Mouse (Mus musculus) CD4-positive naive resting alpha-beta T cell, adult 76 days (primary cell): ENCODE results near the gene Tmem8b. TPM values are rescaled to one million over a fixed set of nuclear protein-coding genes. Genes with fewer than 3 reads are reported as not detected.

Experiments used
- total RNA-seq: library from RNA; stranded (reverse); gene quantifications from one replicate; pipeline ENCODE4 v1.2.4, GENCODE M21; 2023

Gene Tmem8b
- 4.6 TPM for total RNA-seq

DNA sequence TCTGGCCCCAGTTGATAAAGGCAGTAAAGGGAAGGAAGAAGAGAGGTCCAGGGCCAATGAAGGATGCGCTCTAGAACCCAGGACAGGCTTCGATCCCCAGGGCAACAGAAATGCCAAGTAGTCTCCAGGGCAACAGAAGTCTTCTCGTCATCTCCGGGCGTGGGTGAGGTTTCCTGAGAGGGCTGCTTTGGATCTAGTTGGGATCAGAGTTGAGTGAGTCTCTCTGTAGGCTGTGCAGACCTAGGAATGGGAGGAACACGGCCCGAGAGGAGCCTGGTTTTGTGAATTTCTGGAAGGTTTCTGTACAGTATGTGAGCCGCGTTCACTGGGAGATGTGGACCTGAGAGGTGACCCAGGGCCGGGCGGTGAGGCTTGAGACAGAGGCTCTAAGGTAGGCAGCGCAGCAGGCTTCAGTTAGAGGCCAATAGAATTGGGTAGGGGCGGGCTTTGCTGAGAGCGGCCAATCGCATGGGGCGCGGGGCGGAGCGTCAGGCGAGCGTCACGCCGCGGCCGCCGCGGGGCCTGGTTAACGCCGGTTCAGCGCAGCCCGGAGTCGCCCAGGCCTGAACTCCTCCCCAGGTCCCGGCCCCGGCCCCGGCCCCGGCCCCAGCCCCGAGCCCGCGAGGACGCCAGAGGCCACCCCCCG lies at the start of gene Tmem8b, which contains the start of gene Fam221b:
TSS of gene Tmem8b (plus strand) at position 190 of the 646 bp plus-strand sequence.
TSS of gene Fam221b (minus strand) at position 364 of the 646 bp plus-strand sequence.

DNA sequence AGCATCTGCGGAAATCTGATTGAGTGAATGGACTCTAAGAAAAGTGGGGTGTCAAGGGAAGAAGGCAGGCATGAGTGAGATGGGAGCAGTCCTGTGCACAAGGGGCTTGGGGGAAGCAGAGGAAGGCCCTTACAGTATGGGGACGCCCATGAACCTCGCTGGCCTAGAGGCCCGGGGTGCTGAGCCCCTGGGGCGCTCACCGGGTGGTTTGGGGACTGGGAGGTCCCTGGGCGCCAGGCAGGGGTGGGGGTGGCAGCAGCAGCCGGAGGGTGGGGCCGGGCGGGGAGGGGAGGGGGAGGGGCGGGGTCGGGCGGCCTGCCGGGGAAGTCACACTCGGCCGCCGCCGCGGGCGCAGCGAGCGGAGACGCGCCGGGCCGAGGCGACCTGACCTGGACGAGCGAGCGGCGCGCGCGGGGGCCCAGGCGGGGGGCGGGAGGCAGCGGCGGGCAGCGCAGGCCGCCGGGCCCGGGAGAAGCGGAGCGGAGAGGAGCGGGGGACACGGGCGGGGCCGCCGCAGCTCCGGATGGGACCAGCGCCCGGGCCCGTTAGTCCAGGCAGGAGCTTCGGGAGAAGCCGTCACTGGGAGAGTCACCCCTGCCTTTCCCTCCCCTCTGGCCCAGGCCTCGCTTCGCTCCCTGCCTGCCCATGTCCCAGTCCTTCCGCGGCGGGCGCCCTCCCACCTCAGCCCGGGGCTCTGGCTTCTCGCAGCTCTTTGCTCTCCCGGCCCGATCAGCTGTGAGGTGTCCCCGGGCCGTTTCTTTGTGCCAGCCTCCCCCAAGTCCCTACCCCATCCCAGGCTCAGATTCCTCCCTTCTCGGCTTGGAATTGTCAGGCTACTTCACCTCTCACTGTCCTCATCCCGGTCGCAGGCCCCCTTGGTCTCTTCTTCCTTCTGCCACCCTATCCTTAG lies 37.5 kb upstream of the Tmem8b start, which contains the start of gene Npr2:
TSS of gene Npr2 (plus strand) at position 890 of the 910 bp plus-strand sequence.

DNA sequence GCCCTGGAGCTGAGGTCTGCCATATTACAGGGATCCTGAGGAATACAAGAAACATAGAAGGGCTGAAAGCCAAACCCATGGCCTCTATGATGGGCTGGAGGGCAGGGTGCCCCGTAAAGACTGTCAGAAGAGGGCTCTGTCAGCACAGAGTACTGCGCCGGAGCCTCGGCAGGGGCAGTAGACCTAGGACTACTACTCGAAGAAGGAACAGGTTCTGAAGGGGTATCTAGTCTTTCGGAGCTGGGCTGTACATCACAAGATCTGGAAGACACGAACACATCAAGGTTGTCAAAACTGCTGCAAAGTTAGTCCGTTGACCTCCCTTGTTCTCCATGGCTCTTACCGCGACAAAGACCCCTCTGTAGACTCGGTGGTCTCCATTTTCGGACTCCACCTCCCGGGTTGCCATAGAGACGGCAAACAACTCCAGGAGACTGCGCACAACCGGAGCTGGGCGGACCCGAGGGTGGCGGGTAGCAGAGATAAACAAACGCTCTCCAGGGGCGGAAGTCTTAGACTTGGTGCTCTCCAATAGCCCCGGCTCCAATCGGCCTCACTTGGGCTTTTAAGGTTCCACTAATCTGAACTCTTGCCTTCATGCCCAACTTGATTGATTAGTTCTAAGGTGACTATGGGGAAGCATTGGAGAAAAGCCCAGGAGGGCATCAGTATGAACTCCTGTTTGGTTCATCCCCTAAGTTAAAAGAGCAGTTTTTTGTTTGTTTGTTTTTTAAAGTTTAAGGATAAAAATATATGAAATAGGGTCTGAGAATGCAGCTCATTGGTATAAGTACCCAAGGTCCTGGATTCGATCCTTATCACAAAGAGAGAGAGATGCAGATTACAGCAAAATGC lies 15.4 kb upstream of the Tmem8b start, which contains the start of gene Spag8:
TSS of gene Spag8 (minus strand) at position 434 of the 855 bp plus-strand sequence.

DNA sequence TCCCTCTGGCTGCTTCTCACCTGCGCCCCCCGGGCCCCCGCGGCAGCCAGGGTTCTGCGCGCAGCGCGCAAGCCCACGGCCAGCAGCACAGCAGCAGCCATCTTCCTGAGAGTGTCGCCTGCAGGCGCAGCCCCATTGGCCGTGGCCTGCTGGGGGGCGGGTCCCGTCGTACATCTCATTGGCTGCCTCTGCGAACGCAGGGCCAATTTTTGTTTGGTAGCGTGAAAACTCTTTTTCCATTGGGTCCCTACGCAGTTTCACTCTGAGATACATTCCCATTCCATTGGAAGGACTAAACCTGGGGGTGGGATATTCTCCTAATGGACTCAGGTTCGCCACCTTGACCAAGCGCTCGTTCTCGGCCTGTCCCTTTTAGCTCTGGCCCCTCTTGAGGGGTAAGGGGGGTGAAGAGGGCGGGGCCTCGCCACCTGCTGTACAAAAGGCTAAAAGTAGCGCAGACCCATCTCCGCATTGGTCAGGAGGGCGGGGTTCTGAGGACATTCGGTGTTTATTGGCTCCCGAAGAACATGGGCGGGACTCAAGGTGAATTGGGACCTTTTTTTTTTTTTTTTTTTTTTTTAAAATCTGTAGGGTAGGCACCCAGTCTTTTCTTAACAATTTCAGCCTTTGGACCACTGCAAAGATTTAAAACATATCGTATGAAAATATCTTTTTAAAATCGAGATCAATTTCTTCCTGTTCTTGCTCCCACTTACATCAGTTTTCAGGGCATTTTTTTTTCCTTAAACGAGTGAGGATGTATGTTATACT lies 12.2 kb upstream of the Tmem8b start, which contains the start of gene Hint2:
TSS of gene Hint2 (minus strand) at position 128 of the 771 bp plus-strand sequence.

DNA sequence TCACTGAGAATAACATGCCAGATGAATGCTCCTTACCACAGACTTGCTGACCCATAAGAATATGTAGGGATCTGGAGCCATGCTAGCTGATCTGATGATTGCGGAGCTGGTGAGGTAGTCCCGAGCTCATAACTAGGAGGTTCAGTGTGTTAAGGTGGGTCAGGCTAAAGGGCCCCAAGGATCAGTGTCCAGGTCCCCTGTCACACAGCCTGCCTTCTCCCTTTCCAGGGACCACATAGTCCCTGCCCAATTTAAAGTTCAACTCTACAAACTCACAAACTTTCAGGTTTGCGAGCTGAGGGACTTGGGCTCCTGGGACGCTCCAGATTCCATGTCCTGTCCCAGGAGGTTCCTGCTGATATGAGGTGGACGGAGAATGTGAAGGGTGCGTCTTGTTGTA lies 31.9 kb downstream of the Tmem8b start, which contains the start of gene Olfr70:
TSS of gene Olfr70 (minus strand) at position 101 of the 400 bp plus-strand sequence.

DNA sequence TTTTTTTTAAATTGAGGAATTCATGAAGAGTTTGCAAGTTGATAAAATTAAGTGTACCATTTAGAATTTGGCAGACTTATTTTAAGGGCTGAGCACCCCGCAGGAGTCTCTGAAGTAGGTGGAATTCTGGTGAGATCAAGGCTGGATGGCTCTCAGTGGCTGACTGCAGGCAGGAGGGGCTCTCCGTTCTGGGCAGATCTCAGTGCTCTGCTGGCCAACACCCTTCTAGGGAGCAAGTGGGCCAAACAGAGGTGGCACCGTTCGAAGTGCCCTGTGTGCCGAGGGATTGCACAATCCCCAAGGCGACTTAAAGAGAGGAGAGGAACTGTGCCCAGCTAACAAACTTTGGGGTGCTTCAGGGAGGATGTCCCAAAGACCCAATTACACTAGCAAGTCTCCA lies 41.1 kb downstream of the Tmem8b start, which contains the start of gene Olfr71:
TSS of gene Olfr71 (minus strand) at position 387 of the 400 bp plus-strand sequence.

DNA sequence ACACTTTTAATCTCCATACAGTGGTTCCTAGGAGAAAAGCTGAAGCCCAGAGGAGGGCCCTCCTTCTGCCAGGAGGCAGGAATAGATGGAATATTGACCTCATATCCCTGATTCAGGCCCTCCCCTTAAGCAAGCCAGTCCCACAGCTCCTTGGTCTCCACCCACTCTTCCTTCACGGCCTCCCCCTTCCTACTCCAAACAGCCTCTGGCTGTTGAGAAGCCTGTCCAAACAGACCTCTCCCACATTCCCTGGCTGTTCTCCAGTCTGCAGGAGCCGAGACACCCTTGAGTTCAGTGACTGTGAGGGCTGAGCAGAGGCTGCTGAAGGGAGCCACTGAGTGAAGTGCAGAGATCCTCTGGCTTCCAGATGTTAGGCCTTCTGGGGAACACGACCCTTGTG lies 58.2 kb downstream of the Tmem8b start, which contains the start of gene Hrct1:
TSS of gene Hrct1 (plus strand) at position 194 of the 400 bp plus-strand sequence.

DNA sequence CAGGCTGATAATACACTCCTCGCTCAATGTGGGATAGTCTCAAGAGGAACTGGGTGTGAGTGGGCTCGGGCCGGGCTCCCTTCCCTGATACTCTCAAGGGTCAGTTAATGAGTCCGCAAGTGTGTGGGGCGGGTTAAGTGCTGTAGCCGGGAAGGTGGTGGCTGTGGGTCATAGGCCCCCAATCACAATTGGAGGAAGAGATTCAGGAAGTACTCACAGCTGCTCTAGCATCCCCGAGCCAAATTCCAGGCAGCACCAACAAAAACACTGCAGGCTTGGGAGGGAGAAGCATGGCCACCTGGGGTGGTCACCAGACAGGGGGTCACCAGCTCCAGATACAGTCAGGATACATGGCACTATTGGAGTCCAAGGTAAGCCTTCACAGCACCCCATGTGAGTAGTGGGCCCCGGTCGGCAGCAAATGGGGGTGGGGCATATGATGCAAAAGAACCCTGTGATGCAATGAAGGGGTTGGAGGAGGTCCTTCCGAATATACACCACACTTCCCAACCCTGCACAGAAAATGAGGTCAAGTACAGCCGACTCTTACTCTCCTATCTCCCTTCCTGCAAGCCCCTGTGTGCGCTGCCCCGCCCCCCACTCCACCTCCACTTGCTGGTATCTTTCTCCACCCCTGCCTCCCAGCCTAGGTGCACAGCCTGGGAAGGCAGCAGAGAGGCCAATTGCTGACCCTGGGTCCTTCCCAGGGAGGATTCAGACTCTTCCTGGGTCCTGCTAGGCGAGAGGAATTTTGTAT lies 61.2 kb downstream of the Tmem8b start, which contains the start of gene Spaar:
TSS of gene Spaar (plus strand) at position 241 of the 757 bp plus-strand sequence.

Other genes with a start within 250 kb of the Tmem8b start
- not detected for gene Fam166b, start 239.8 kb upstream of the Tmem8b start, total RNA-seq
- 35.3 TPM for gene Tesk1, start 227.0 kb upstream of the Tmem8b start, total RNA-seq
- 48.5 TPM for gene Cd72, start 214.3 kb upstream of the Tmem8b start, total RNA-seq
- 60.7 TPM for gene Sit1, start 185.2 kb upstream of the Tmem8b start, total RNA-seq
- gene Ccdc107, start 176.1 kb upstream of the Tmem8b start, total RNA-seq: 21.2 TPM
- 3.0 TPM for gene Arhgef39, start 169.3 kb upstream of the Tmem8b start, total RNA-seq
- gene Car9, start 162.0 kb upstream of the Tmem8b start, total RNA-seq: not detected
- not detected for gene Tpm2, start 145.2 kb upstream of the Tmem8b start, total RNA-seq
- gene Creb3, start 106.6 kb upstream of the Tmem8b start, total RNA-seq: 73.3 TPM
- 270 TPM for gene Tln1, start 106.3 kb upstream of the Tmem8b start, total RNA-seq
- gene Rgp1, start 90.3 kb upstream of the Tmem8b start, total RNA-seq: 34.1 TPM
- gene Gba2, start 90.1 kb upstream of the Tmem8b start, total RNA-seq: 26.5 TPM
- not detected for gene Msmp, start 84.5 kb upstream of the Tmem8b start, total RNA-seq
- gene Npr2, start 37.0 kb upstream of the Tmem8b start, total RNA-seq: not detected
- gene Spag8, start 15.4 kb upstream of the Tmem8b start, total RNA-seq: 0.62 TPM
- gene Hint2, start 12.5 kb upstream of the Tmem8b start, total RNA-seq: 17.1 TPM
- not detected for gene Fam221b, start 174 bp downstream of the Tmem8b start, total RNA-seq
- not detected for gene Olfr70, start 31.8 kb downstream of the Tmem8b start, total RNA-seq
- gene Olfr71, start 41.3 kb downstream of the Tmem8b start, total RNA-seq: not detected
- not detected for gene Hrct1, start 58.2 kb downstream of the Tmem8b start, total RNA-seq
- not detected for gene Spaar, start 61.1 kb downstream of the Tmem8b start, total RNA-seq
- gene Olfr159, start 102.0 kb downstream of the Tmem8b start, total RNA-seq: not detected
- gene Olfr156, start 154.9 kb downstream of the Tmem8b start, total RNA-seq: not detected
- gene Olfr157, start 171.2 kb downstream of the Tmem8b start, total RNA-seq: not detected
- gene Olfr155, start 182.6 kb downstream of the Tmem8b start, total RNA-seq: not detected
- gene Reck, start 206.6 kb downstream of the Tmem8b start, total RNA-seq: 3.0 TPM